Mouse (Mus musculus) mesoderm, embryonic 11.5 days (tissue): ENCODE data around the gene Casz1.

ENCODE experiments used
- DNase-seq: peaks from one replicate; pipeline ENCODE4 v3.0.0-alpha.2; 2012; ENCODE audit warnings: low read depth, low spot score

Casz1 gene

GRCm38 (mm10) chr4:148803031-148803430 lies 1.2 kb upstream of the Casz1 start:
- no peak for DNase-seq

GRCm38 (mm10) chr4:148803636-148804035 lies 593 bp upstream of the Casz1 start:
- no peak for DNase-seq

DNA sequence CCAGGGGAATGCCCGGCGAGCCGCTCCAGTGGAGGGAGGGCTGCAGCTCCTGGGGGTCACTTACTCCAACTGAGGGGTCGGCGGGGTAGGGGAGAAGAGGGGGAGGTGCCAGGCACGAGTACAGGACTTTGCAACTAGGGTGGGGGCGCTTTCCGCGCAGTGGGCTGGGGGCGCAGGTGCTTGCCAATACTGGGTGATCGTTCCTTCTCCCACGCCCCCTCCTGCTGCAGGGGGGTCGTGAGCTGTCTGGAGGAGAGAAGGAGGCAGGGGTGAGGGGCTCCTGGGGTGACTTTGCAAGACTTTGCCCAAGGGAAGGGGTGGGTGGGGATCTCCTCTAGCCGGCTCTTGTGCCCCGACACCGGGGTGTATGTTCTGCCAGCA lies 541 bp downstream of the Casz1 start:
- no peak for DNase-seq

GRCm38 (mm10) chr4:148805161-148805810 lies 1.1 kb downstream of the Casz1 start:
- no peak for DNase-seq

DNA sequence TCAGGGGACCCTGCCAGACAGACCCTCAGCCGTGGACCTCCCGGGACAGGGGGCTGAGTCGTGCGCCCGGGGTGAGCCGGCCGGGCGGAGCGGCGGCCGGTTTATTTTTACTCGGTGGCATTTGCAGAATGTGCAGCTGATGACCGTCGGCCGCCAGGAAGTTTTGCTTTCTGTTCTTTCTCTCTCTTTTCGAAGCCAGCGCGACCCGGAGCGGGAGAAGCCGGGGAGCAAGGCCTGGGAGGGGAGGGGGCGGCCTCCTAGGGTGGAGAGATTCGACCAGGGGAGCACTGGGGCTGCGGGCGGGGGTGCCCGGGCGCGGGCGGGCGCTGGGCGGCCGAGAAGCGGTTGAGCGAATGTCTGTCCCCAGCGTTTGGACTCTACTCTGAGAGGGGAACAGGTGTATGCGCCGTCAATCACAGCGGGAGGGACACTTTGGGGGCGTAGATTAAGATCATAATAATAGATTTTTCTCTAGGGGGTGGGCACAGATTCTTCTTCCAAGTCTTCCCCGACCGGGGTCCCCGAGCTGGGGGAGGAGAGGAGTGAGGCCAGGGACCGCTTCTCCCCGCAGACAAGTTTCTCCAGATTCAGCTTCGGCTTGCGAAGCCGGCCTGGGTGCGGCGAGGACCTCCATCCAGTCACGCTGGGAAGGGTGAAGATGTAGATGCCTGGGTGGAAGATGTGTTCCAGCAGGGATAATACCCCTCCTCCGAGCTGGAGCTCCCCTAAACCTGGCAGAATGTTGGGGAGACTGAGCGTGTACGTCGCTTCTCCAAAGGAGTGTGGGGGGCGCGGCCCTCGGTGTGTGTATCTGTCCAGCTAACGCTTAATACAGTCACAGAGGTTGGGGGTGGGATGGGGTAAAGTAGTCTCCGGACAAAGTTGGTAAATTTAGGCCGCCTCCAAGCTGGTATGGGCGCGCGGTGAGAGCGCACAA lies 1.9 kb downstream of the Casz1 start:
- no peak for DNase-seq

DNA sequence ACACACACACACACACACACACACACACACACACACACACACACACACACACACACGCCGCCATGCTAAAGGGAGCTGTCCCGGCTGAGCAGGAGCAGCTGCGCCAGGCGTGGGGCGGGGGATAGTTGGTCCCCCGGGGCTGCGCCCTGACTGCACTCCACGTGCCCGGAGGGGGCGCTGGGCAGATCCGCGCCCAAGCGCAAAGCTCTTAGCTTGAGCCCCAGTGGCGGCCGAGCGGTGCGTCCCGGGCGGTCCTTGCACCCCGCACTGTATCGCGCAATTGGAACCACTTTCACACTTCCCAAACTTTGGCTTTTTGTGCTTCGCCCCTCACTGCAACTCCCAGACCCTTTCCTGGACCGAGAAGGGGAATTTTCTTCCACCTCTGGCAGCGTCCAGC lies 2.6 kb downstream of the Casz1 start:
- peak; percentile 77 for DNase-seq

DNA sequence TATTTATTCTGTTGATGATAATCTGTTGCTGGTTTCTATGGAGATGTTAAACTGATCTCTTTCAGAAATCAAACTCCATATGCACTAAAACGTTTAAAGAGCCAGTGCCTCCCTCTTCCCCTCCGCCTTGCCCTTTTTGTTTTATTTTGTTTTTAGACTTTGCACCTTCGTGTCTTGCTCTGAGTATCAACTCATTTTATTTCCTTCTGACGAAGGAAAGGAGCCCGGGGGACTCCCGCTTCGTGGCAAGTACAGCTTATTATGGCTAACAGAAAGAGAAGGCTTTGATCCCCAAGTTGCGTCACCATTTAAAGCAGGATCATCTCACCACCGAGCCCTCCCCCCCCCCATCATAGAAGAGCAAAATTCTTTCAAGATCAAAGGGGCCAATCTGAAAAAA lies 3.2 kb downstream of the Casz1 start:
- no peak for DNase-seq

- DNase-seq: no peak
Observed at GRCm38 (mm10) chr4:148808839-148809238, 4.6 kb downstream of the Casz1 start.

DNA sequence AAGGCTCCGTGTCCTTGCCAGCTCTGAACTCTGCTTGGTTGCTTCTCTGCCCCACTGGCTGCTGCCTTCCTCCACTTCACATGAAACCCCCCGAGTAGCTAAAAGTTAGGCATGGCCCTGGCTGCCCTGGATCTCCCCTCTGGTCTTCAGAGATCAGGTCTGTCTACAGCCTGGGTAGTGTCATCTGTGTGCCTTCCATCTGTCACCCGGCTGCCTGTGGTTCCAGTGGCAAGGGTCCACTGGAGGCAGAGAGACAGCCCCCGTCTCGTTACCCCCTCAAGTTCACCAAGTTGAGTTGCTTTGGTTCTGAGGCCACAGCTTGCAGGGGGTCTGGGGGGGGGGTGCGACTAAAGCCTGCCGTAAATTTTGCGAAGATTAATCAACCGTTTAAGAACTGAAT lies 6.5 kb downstream of the Casz1 start:
- no peak for DNase-seq

DNA sequence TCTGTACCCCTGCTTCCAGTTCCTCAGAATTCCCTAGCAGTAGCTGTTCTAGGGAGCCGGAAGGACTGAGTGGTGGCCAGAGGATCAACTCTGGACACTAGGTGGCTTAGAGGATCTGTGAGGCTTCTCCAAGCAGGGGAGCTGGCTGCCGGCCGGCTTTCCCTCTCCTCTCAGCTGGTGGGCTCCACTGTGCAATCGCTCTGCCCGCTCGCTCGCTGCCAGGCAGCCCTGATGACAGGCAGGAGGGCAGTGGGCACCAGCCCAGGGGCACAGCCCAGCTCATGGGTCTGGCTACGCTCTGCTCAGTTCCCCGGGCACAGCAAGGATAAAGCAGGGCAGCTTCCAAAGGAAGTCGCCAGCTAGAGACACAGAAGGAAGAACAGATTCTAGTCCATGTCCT lies 7.7 kb downstream of the Casz1 start:
- no peak for DNase-seq

GRCm38 (mm10) chr4:148813247-148813646 lies 9.0 kb downstream of the Casz1 start:
- DNase-seq: no peak

DNA sequence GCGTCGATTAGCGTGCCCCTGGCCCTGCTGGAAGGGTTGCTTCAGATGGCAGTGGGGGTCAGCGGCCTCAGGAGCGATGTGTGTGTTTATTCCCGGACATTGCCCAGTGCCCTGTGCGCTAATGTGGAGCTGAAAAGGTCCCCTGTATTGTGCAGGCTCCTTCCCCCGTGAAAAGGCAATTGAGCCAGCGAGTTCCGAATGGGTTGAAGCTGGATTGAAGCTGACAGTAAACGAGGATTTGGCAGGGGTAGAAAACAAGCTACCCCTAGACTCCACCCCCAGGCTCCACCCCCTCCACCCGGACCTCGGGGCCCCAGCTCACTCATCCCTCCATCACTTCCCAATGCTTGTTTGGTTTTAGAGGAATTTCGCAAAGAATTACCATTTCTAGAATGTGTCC lies 12.3 kb downstream of the Casz1 start:
- DNase-seq: no peak

DNA sequence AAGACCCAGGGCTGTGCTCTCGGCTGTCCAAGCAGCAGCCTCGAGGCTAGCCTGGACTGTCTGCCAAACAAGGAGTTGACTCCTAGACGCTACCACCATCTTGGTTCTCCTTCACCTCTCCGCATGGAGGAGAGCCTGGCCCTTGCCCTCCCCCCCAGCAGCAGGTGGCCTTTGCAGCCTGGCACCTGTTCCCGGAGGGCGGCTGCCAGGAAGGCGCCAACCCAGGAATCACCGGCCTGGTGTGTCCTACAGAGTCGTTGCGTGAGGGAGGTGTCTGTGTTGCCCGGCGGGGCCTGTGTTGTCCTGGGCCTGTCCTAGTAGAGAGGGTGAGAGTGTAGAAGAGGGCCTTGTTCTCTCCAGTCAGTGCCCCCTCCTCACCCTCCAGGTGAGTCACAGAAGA lies 13.9 kb downstream of the Casz1 start:
- DNase-seq: no peak

GRCm38 (mm10) chr4:148820171-148820570 lies 15.9 kb downstream of the Casz1 start:
- DNase-seq: no peak

GRCm38 (mm10) chr4:148823281-148823680 lies 19.1 kb downstream of the Casz1 start:
- DNase-seq: no peak

DNA sequence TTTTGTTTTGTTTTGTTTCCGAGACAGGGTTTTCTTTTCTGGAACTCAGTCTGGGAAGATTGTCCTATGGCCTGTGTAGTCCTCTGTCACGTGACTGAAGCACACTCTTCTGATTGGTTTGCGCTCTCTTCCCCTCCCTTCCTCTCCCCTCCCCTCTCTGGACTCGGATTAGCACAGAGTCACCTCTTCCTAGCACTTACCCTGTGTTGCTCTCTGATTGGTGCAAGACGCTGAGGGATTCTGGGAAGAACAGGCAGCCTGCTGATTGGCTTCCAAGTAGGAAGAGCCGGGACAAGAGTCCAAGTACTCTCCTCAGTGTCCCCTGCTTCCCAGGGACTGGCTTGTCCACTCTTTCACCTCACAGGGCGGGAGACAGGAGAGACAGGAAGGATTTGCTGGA lies 26.1 kb downstream of the Casz1 start:
- DNase-seq: no peak

GRCm38 (mm10) chr4:148833245-148833990 lies 29.2 kb downstream of the Casz1 start:
- no peak for DNase-seq

- no peak for DNase-seq
Observed at GRCm38 (mm10) chr4:148836391-148836790, 32.2 kb downstream of the Casz1 start.

DNA sequence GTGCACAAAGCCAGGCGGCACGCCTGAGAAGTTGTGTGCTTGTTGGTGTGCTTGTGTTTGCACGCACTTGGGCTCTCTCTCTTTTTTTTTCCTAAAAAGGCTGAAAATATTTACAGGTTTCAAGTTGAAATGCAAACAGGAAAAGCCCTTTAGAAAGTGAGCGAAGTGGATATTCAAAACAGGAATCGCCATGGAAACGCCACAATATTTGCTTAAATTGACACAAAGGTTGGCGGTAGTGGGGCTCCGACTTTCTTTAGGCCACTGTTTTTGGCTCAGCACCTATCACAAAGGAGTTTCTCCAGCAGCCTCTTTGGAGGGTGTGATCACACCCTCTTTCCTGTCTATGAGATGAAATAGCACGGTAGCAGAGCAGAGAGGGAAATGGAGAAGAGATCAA lies 32.8 kb downstream of the Casz1 start:
- no peak for DNase-seq

DNA sequence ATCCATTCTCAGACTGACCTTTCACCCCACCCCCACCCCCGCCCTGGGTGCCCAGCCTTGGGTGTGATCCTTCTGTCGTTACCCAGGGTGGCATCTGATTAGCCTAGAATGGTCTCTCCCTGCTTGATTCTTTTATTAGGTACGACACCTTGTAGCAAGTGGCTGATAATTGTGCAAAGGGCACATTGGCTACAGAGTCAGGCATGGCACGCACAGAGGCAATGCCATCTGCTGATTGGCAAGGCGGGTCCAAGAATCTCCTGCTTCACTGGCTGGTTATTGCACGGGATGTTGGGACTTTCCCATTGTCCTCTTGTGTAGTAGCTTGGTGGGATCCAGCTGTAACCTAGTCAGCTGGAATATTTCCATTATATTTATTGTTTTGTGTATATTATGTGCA lies 33.4 kb downstream of the Casz1 start:
- DNase-seq: no peak

DNA sequence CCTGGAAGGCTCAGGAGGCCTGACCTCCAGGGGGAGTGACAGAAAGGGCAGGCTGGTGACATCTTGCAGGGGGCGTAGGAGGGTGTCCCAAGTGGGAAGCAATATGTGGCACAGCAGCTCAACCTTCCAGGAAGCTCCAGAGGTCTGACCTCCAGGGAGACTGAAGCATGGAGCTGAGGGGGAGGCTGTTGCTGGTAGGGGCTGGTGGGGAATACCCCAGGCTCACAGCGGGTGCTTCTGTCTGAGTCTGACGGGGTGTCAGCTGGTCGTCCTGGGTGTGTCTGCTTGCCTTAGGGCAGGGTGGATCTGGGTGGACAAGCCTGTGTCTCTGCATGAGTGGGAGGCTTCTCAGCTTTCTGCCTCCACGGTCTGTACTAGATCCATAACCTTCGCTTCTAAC lies 38.1 kb downstream of the Casz1 start:
- no peak for DNase-seq

DNA sequence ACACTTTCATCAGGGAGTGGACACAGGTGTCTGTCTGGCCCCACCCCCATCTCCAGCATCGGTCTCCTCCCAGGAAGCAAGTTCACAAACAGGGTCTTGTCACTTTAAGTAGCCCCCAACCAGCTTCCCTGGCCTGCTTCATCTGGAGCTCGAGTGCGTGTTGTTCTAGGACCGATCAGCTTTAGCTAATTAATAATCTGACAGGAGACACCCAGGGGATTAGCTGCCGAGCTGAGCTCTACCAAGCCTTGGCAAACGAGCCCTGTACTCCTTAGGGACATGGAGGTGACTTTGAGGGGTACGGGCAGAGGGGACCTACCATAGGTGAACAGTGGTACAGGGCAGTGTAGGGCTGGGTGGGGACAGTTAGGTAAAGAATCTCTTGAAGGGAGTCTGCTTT lies 40.7 kb downstream of the Casz1 start:
- DNase-seq: no peak
